Mouse (Mus musculus): ENCODE results near the gene Lzic. TPM values are rescaled to one million over a fixed set of nuclear protein-coding genes. Genes with fewer than 3 reads are reported as not detected.

The Lzic gene
- polyA plus RNA-seq, 1 experiment from 2014 or later: 61.5 TPM

- ATAC-seq (ENCODE audit: insufficient number of reproducible peaks, low FRiP score, low TSS enrichment, low read depth) (no peak), DNase-seq (ENCODE audit: low spot score) (peak; percentile 54)
- WGBS: 53% methylated on average over 14 of the region's 15 CpGs
- Histone ChIP-seq H3K27me3 (ENCODE audit: control insufficient read depth, insufficient read depth, low read length) (no peaks in the 10 kb centered on the region), H3K36me3 (ENCODE audit: control insufficient read depth, insufficient read depth, low read length) (peaks cover 2% of the 10 kb centered on the region; the same call in 1 of the 2 replicates), H3K4me1 (ENCODE audit: control insufficient read depth, insufficient read depth, low read length) (peaks cover 4% of the 10 kb centered on the region; the same call in 1 of the 2 replicates), H3K9ac (ENCODE audit: low read length) (no peak overlapping the region), H3K4me2 (ENCODE audit: low read depth, severe bottlenecking) (no peak overlapping the region), H3K4me3 (ENCODE audit: low read depth, low read length) (no peak overlapping the region), H3K9me3 (ENCODE audit: control insufficient read depth, low read length) (no peaks in the 10 kb centered on the region), H3K27ac (replicated peaks; ENCODE audit: low read depth, low read length) (0 out of 2 replicates have a peak overlapping the region, but pooled peaks have one; percentile 33)
Observed at GRCm38 (mm10) chr4:149505261-149505967, 20.4 kb downstream of the Lzic start.

GRCm38 (mm10) chr4:149506904-149507303 is 21.9 kb downstream of the Lzic start:
- 87% methylated on average over 3 of the region's 3 CpGs for WGBS
- Histone ChIP-seq H3K4me2 (ENCODE audit: low read depth, severe bottlenecking) (no peak overlapping the region), H3K36me3 (ENCODE audit: control insufficient read depth, insufficient read depth, low read length) (no peaks in the 10 kb centered on the region), H3K27ac (replicated peaks; ENCODE audit: low read depth, low read length) (no peak overlapping the region), H3K9ac (ENCODE audit: low read length) (no peak overlapping the region), H3K4me3 (ENCODE audit: low read depth, low read length) (no peak overlapping the region), H3K9me3 (ENCODE audit: control insufficient read depth, low read length) (no peaks in the 10 kb centered on the region), H3K4me1 (ENCODE audit: control insufficient read depth, insufficient read depth, low read length) (peaks cover 4% of the 10 kb centered on the region; the same call in 1 of the 2 replicates), H3K27me3 (ENCODE audit: control insufficient read depth, insufficient read depth, low read length) (no peaks in the 10 kb centered on the region)
- ATAC-seq (ENCODE audit: insufficient number of reproducible peaks, low FRiP score, low TSS enrichment, low read depth) (no peak), DNase-seq (ENCODE audit: low spot score) (no peak)

GRCm38 (mm10) chr4:149511221-149511646 is 26.2 kb downstream of the Lzic start:
- no peaks in the 10 kb centered on the region for H3K9me3 ChIP-seq (ENCODE audit: control insufficient read depth, low read length)
- H3K4me2 ChIP-seq (ENCODE audit: low read depth, severe bottlenecking): no peak overlapping the region
- H3K4me3 ChIP-seq (ENCODE audit: low read depth, low read length): no peak overlapping the region
- H3K4me1 ChIP-seq (ENCODE audit: control insufficient read depth, insufficient read depth, low read length): no peaks in the 10 kb centered on the region
- no peak overlapping the region for H3K9ac ChIP-seq (ENCODE audit: low read length)
- H3K27me3 ChIP-seq (ENCODE audit: control insufficient read depth, insufficient read depth, low read length): no peaks in the 10 kb centered on the region
- no peak overlapping the region for H3K27ac ChIP-seq (replicated peaks; ENCODE audit: low read depth, low read length)
- WGBS: 56% methylated on average over 6 of the region's 6 CpGs
- ATAC-seq (ENCODE audit: insufficient number of reproducible peaks, low FRiP score, low TSS enrichment, low read depth) (no peak), DNase-seq (ENCODE audit: low spot score) (no peak)
- H3K36me3 ChIP-seq (ENCODE audit: control insufficient read depth, insufficient read depth, low read length): no peaks in the 10 kb centered on the region

GRCm38 (mm10) chr4:149512072-149512471 is 27.0 kb downstream of the Lzic start:
- H3K27me3 ChIP-seq (ENCODE audit: control insufficient read depth, insufficient read depth, low read length): no peaks in the 10 kb centered on the region
- no peak for DNase-seq (ENCODE audit: low spot score)
- 86% methylated on average over 7 of the region's 7 CpGs for WGBS
- H3K9me3 ChIP-seq (ENCODE audit: control insufficient read depth, low read length): no peaks in the 10 kb centered on the region
- ATAC-seq (ENCODE audit: insufficient number of reproducible peaks, low FRiP score, low TSS enrichment, low read depth): no peak
- no peaks in the 10 kb centered on the region for H3K36me3 ChIP-seq (ENCODE audit: control insufficient read depth, insufficient read depth, low read length)
- H3K4me2 ChIP-seq (ENCODE audit: low read depth, severe bottlenecking): no peak overlapping the region
- no peak overlapping the region for H3K4me3 ChIP-seq (ENCODE audit: low read depth, low read length)
- H3K9ac ChIP-seq (ENCODE audit: low read length): no peak overlapping the region
- no peaks in the 10 kb centered on the region for H3K4me1 ChIP-seq (ENCODE audit: control insufficient read depth, insufficient read depth, low read length)
- no peak overlapping the region for H3K27ac ChIP-seq (replicated peaks; ENCODE audit: low read depth, low read length)

- Histone ChIP-seq H3K9ac (ENCODE audit: low read length) (no peak overlapping the region), H3K27ac (replicated peaks; ENCODE audit: low read depth, low read length) (no peak overlapping the region), H3K4me3 (ENCODE audit: low read depth, low read length) (no peak overlapping the region), H3K36me3 (ENCODE audit: control insufficient read depth, insufficient read depth, low read length) (no peaks in the 10 kb centered on the region), H3K9me3 (ENCODE audit: control insufficient read depth, low read length) (no peaks in the 10 kb centered on the region), H3K4me2 (ENCODE audit: low read depth, severe bottlenecking) (no peak overlapping the region), H3K4me1 (ENCODE audit: control insufficient read depth, insufficient read depth, low read length) (peaks cover 9% of the 10 kb centered on the region; the same call in 1 of the 2 replicates), H3K27me3 (ENCODE audit: control insufficient read depth, insufficient read depth, low read length) (no peaks in the 10 kb centered on the region)
- 89% methylated on average over 5 of the region's 5 CpGs for WGBS
- DNase-seq (ENCODE audit: low spot score) (no peak), ATAC-seq (ENCODE audit: insufficient number of reproducible peaks, low FRiP score, low TSS enrichment, low read depth) (no peak)
Observed at GRCm38 (mm10) chr4:149515706-149516105, 30.7 kb downstream of the Lzic start.

GRCm38 (mm10) chr4:149517868-149518340 is 32.9 kb downstream of the Lzic start, which contains the start of gene Ctnnbip1:
TSS of gene Ctnnbip1 (plus strand) at chr4:149518236.
- H3K27ac ChIP-seq (replicated peaks; ENCODE audit: low read depth, low read length): 0 out of 2 replicates have a peak within 1 kb of the TSS, but pooled peaks have one; percentile 18
- peak within 1 kb of the TSS; percentile 84 for H3K4me2 ChIP-seq (ENCODE audit: low read depth, severe bottlenecking)
- no peaks in the 10 kb centered on the region for H3K9me3 ChIP-seq (ENCODE audit: control insufficient read depth, low read length)
- H3K9ac ChIP-seq (ENCODE audit: low read length): peak within 1 kb of the TSS; percentile 79
- H3K27me3 ChIP-seq (ENCODE audit: control insufficient read depth, insufficient read depth, low read length): no peaks in the 10 kb centered on the region
- H3K36me3 ChIP-seq (ENCODE audit: control insufficient read depth, insufficient read depth, low read length): no peaks in the 10 kb centered on the region
- H3K4me1 ChIP-seq (ENCODE audit: control insufficient read depth, insufficient read depth, low read length): peaks cover 13% of the 10 kb centered on the region; the same call in 1 of the 2 replicates
- WGBS: under 1% methylated on average over 35 of the region's 46 CpGs
- ATAC-seq (ENCODE audit: insufficient number of reproducible peaks, low FRiP score, low TSS enrichment, low read depth): peak; percentile 98
- peak; percentile 97 for DNase-seq (ENCODE audit: low spot score)
- peak within 1 kb of the TSS; percentile 81 for H3K4me3 ChIP-seq (ENCODE audit: low read depth, low read length)

GRCm38 (mm10) chr4:149518351-149519220 is 33.6 kb downstream of the Lzic start:
- peak overlapping the region; percentile 84 for H3K4me2 ChIP-seq (ENCODE audit: low read depth, severe bottlenecking)
- H3K9me3 ChIP-seq (ENCODE audit: control insufficient read depth, low read length): no peaks in the 10 kb centered on the region
- ATAC-seq (ENCODE audit: insufficient number of reproducible peaks, low FRiP score, low TSS enrichment, low read depth): no peak; the same call in 1 of the 2 replicates
- 0 out of 2 replicates have a peak overlapping the region, but pooled peaks have one; percentile 18 for H3K27ac ChIP-seq (replicated peaks; ENCODE audit: low read depth, low read length)
- peak overlapping the region; percentile 79 for H3K9ac ChIP-seq (ENCODE audit: low read length)
- H3K27me3 ChIP-seq (ENCODE audit: control insufficient read depth, insufficient read depth, low read length): no peaks in the 10 kb centered on the region
- WGBS: 3% methylated on average over 37 of the region's 52 CpGs
- peaks cover 14% of the 10 kb centered on the region; the same call in 1 of the 2 replicates for H3K4me1 ChIP-seq (ENCODE audit: control insufficient read depth, insufficient read depth, low read length)
- H3K36me3 ChIP-seq (ENCODE audit: control insufficient read depth, insufficient read depth, low read length): no peaks in the 10 kb centered on the region
- peak overlapping the region; percentile 81 for H3K4me3 ChIP-seq (ENCODE audit: low read depth, low read length)
- peak; percentile 54 for DNase-seq (ENCODE audit: low spot score)

- Histone ChIP-seq H3K9me3 (ENCODE audit: control insufficient read depth, low read length) (no peaks in the 10 kb centered on the region), H3K4me3 (ENCODE audit: low read depth, low read length) (no peak overlapping the region), H3K27me3 (ENCODE audit: control insufficient read depth, insufficient read depth, low read length) (no peaks in the 10 kb centered on the region), H3K9ac (ENCODE audit: low read length) (no peak overlapping the region), H3K4me2 (ENCODE audit: low read depth, severe bottlenecking) (no peak overlapping the region), H3K36me3 (ENCODE audit: control insufficient read depth, insufficient read depth, low read length) (no peaks in the 10 kb centered on the region), H3K4me1 (ENCODE audit: control insufficient read depth, insufficient read depth, low read length) (peaks cover 23% of the 10 kb centered on the region), H3K27ac (replicated peaks; ENCODE audit: low read depth, low read length) (no peak overlapping the region)
- DNase-seq (ENCODE audit: low spot score) (no peak), ATAC-seq (ENCODE audit: insufficient number of reproducible peaks, low FRiP score, low TSS enrichment, low read depth) (no peak)
- WGBS: 79% methylated on average over 10 of the region's 10 CpGs
Observed at GRCm38 (mm10) chr4:149521258-149521657, 36.2 kb downstream of the Lzic start.
